Mouse (Mus musculus): ENCODE measurements around the gene Duox1.
"Not testable (repeated sequence)": the region's sequence is repeated elsewhere in the genome, so short reads cannot be mapped to it uniquely, and the experiment has no call there.

Duox1 gene

GRCm38 (mm10) chr2:122376041-122376561 lies 60.6 kb downstream of the Duox1 start:
- DNase-seq = peak; percentile 63 to 65

DNA sequence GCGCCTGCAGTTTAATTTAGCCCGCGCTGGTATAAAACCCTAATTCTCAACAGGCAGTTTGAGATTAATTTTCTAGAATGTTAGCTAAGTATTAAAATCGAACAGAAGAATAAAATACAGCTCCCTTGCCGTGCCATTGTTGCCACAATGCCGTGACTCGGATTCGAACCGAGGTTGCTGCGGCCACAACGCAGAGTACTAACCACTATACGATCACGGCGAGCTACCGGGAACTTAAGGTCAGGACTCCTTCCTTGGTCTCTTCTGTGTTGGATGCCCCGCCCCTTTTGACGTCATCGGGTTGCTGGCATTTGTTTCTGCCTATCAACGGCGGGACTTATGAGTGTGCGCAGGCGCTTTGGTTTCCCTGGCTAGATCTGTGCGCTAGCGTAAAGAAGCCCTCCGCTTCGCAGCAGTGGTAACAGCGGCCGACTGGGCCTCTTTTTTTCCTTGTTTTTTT lies 61.8 kb downstream of the Duox1 start:
- peak; percentile 97 for DNase-seq

- peak; percentile 80 to 82 for DNase-seq
Measured at GRCm38 (mm10) chr2:122377751-122378246, 62.3 kb downstream of the Duox1 start.

GRCm38 (mm10) chr2:122378421-122379291 lies 63.2 kb downstream of the Duox1 start:
- DNase-seq = peak in 1 of 2 experiments; percentile 62

DNA sequence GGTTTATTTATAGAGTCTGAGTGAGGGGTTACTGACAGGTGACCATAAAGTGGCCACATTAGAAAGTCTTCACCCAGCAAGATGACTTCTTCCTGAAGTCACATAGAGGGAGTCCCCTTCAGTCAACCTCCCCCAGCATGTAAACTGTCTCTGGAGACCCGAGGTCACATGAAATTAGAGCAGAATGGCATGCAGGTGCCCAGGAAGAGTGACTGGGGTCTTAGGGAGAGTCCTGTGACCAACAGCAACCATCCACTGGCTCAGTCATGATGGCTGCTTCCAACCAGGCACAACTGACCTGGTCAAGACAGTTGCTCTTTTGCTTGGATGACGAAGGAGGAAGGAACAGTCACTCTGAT lies 63.8 kb downstream of the Duox1 start:
- DNase-seq = no peak

DNA sequence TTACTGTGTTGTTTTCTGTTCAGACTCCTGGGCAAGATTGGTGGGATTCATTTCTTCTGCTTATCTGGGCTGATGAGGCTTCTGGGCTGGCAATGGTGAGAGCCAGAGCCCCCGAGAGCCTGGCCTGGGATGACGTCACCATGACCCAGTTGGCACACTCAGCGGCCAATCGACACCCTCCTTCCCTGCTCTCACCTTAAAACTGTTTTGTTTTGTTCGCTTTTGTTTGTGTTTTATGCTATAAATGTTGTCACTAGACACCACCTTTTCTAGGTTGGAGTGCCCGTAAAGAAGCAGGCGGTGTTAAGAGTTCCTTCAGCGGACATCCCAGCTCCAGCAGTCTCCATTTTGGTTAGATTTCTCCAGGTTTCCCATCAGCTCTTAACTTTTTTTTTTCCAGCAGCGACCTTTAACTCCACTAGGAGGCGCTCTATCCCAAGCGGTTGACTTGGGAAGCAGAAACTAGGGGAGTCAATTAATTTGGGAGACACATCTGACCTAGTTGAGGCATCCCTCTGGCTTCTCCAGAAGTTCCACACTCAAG lies 65.4 kb downstream of the Duox1 start:
- DNase-seq = peak; percentile 79 to 80

- DNase-seq = no peak
Measured at GRCm38 (mm10) chr2:122381329-122382103, 66.0 kb downstream of the Duox1 start.

DNA sequence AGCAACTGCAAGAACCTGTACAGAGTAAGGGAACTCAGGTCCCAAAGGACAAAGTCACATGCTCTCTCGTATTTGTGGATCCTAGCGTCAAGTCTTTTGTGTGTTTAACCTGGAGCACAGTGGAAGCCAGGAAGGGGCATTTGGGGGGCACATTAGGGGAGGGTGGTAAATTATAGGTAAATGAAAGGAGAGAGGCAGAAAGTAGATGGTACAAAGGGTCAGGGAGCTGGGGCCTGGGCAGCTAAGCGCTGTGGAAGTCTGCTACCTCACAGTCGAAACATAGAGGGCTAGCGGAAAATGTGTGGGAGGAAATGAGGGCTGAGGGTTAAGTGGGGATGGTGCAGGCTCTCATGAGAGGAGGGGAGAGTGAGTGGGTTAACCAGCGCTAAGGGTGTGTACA lies 66.6 kb downstream of the Duox1 start:
- no peak for DNase-seq

- DNase-seq = no peak
Measured at GRCm38 (mm10) chr2:122385095-122385494, 69.6 kb downstream of the Duox1 start.

DNA sequence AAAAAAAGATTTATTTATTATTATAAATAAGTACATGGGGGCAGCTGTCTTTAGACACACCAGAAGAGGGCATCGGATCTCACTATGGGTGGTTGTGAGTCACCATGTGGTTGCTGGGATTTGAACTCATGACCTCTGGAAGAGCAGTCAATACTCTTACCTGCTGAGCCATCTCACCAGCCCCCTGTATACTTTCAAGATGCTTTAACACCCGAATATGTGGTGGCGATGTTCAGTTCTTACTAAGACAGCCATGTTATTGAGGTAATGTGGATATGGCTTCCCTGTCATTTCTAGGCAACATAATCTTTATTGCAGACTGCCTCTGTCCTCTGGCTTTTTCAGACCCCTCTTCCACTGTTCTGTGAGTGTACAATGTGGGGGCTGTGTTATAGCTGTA lies 71.7 kb downstream of the Duox1 start:
- DNase-seq = not testable (repeated sequence)

- DNase-seq = no peak
Measured at GRCm38 (mm10) chr2:122396150-122396549, 80.7 kb downstream of the Duox1 start.

Measured in cerebellum, postnatal 25 days (tissue).